Mouse (Mus musculus) embryonic stem cell, embryonic (primary cell): Measurements from ENCODE around the gene Nxpe3.

ENCODE experiments used
- CTCF ChIA-PET, 4 experiments: fragments of 300-600 bp in 2 of 4; fragments of 350-600 bp in 2 of 4; sonication (Branson Sonifier 250); formaldehyde crosslinking; loops; one replicate each; lab custom pipeline; 2022; ENCODE audit warnings: inconsistent platforms in 2 of 4; lab: Charles Lee
- POLR2A ChIA-PET, 4 experiments: fragments of 300-600 bp in 2 of 4; fragments of 350-600 bp in 2 of 4; sonication (Branson Sonifier 250); formaldehyde crosslinking; loops; one replicate each; lab custom pipeline; 2022; ENCODE audit warnings: antibody characterized with exemption in 4 of 4, inconsistent platforms in 1 of 4; lab: Charles Lee

Nxpe3 gene

DNA sequence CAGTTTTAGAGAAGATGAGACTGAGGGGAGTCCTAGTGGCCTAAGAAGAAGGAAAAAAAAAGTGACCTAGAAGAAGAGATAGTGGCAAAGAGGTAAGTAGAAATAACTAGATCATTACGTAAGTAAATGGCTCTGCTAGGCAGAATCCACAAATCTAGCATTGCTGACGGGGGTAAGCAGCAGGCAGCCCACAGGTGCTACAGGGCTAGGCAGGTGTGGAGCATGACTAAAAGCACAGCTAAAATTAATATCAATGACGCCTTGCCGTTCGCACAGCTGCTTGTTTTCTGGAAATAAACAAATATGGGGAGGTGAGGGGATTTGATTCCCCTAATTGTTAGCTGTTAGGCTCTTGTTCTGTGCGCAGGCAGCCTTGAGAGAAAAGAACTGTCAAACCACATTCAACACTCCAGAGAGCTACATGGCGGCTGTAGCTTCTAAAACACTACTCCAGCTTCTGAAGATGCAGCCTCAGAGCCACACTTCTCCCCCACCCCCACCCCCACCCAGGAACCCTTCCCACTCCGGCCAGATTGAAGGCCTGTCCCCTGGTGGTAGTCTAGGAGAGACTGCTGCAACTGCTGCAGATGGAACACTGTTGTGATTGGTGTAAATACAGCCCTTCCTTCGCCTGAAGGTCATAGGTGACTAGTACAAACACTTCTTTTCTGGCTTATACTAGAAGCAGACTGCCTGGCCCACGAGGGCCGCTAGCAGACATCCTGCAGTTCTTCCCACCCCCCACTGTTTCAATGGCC is 71.5 kb downstream of the Nxpe3 start:
- CTCF ChIA-PET: interaction anchor here in 3 of 4 experiments (0.5 to 1.3 kb wide), 3 partner anchors 35 to 181 kb away, joined by 3 to 6 read pairs (median 4); no protein-coding TSS in a partner anchor
- POLR2A ChIA-PET: interaction anchor here (0.6 to 2.5 kb wide), 9 partner anchors 9 to 65 kb away, joined by 3 to 15 read pairs (median 3); partner anchors contain the start of gene Nfkbiz (in 1 of the 4)

DNA sequence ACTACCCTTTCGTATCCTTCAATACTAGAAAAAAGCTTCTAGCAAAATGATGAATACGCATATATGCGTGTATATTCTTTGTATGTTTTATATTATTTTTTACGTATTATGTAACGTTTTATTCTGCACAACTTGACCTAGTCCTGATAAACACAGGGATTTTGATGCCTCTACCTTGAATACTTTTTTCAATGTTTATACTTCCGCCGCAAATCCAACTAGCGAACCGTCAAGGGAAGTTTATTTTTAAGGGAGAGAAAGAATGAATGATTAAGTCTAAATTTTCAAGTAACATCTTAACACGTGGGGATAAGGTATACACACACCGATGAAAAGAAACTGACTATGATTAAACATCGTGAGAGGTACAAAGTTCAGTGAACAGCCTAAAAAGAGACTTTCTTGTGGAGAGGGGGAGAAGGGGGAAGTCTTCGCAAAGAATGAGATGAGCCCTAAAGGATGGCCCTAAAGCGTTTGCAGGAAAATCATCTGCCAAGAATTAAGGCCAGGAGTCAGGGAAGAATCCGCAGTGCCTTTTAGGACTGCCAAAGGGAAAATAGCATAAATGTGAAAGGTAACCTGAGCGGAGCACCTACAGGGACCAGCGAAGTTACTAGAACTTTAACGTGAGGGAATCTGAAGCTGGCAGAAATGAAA is 72.2 kb downstream of the Nxpe3 start:
- POLR2A ChIA-PET: interaction anchor here (0.7 to 2.5 kb wide), 14 partner anchors 9 to 362 kb away, joined by 3 to 15 read pairs (median 4); partner anchors contain the start of gene Nfkbiz (in 1 of the 4)
- CTCF ChIA-PET: interaction anchor here in 3 of 4 experiments (0.6 to 1.3 kb wide), 3 partner anchors 36 to 102 kb away, joined by 4 to 8 read pairs (median 6); no protein-coding TSS in a partner anchor

GRCm38 (mm10) chr16:55821997-55822740 is 72.9 kb downstream of the Nxpe3 start:
- CTCF ChIA-PET: interaction anchor here in 1 of 4 experiments (0.6 kb wide), 1 partner anchor 102 kb away, joined by 8 read pairs; no protein-coding TSS in a partner anchor
- POLR2A ChIA-PET: interaction anchor here (0.7 to 2.5 kb wide), 9 partner anchors 8 to 361 kb away, joined by 3 to 15 read pairs (median 5); partner anchors contain the start of gene Nfkbiz (in 1 of the 4)

GRCm38 (mm10) chr16:55821571-55821981 is 73.5 kb downstream of the Nxpe3 start:
- CTCF ChIA-PET: no interaction called here
- POLR2A ChIA-PET: interaction anchor here in 3 of 4 experiments (0.6 to 2.5 kb wide), 9 partner anchors 8 to 446 kb away, joined by 3 to 15 read pairs (median 6); partner anchors contain the start of gene Nfkbiz (in 1 of the 3)

DNA sequence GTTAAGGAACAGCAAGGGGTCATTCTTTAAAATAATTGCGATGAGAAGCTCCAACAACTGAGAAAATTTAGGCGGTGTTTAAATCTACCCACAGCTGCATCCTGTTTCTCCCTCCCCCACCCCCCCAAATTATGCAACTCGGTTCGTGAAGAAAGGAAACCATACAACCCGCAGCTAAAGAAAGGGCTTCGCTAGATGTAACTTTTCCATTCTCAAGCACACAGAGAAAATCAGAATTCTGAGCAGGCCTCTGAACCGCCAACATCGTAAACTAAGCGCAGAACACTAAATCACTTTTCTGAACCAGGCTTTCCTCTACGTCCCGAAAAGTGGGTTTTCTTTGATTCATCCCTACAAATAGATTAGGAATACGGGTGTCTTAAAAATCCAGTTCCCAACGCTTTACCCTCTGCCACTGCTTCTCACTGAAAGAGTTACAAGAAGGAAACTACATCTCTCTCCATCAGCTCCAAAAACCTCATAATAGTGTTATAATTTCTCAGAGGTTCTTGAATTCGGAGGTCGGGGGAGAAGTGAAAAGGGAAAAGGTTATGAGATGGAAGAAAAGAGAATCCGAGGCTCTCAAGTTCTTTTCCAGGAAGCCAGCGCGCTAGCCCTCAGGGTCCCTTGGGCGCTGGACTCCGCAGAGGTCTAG is 74.0 kb downstream of the Nxpe3 start:
- CTCF ChIA-PET: no interaction called here
- POLR2A ChIA-PET: interaction anchor here in 3 of 4 experiments (0.6 to 1.6 kb wide), 10 partner anchors 7 to 447 kb away, joined by 3 to 12 read pairs (median 4); partner anchors contain the start of gene Nfkbiz (in 1 of the 3)

DNA sequence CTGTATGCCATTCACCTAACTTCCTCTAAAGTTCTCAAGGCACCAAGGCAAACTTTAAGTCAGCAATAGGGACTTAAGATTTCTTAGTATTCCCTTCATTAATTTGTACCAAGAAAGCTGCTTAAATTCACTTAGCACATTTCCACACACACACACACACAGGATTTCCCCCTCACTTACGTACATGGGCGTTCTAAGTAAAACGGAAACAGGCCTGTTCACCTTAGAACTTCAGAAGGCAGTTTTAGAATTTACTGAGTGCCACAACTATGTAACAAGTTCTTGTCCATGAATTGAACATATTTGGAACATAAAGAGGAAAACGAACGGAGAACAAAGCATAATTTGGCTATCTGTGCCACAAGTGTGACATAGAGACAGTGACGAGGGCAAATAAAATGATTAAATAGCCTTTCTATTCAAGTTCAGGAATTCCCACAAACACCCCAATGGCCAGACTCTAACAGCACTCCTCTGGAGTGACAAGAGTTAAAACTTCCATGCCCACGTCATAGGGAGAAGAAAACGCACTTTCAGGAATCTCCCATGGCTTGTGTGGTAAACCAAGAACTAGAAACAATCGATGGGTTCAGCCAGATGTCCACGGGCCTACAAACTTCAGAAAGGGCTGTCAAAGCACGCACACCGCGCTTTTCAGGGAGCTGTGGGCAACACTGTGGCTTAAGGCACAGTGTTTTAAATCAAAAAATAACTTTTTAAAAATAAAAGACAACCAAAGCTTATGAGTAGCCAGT is 74.7 kb downstream of the Nxpe3 start:
- ChIA-PET POLR2A (interaction anchor here in 3 of 4 experiments (0.7 to 1.1 kb wide), 6 partner anchors 9 to 448 kb away, joined by 3 to 12 read pairs (median 4); partner anchors contain the start of gene Nfkbiz (in 1 of the 3)), CTCF (no interaction called here)

- CTCF ChIA-PET: no interaction called here
- POLR2A ChIA-PET: interaction anchor here in 2 of 4 experiments (0.8 to 1.2 kb wide), 3 partner anchors 9 to 25 kb away, joined by 3 read pairs; no protein-coding TSS in a partner anchor
Measured at GRCm38 (mm10) chr16:55819186-55819861, 75.8 kb downstream of the Nxpe3 start.

DNA sequence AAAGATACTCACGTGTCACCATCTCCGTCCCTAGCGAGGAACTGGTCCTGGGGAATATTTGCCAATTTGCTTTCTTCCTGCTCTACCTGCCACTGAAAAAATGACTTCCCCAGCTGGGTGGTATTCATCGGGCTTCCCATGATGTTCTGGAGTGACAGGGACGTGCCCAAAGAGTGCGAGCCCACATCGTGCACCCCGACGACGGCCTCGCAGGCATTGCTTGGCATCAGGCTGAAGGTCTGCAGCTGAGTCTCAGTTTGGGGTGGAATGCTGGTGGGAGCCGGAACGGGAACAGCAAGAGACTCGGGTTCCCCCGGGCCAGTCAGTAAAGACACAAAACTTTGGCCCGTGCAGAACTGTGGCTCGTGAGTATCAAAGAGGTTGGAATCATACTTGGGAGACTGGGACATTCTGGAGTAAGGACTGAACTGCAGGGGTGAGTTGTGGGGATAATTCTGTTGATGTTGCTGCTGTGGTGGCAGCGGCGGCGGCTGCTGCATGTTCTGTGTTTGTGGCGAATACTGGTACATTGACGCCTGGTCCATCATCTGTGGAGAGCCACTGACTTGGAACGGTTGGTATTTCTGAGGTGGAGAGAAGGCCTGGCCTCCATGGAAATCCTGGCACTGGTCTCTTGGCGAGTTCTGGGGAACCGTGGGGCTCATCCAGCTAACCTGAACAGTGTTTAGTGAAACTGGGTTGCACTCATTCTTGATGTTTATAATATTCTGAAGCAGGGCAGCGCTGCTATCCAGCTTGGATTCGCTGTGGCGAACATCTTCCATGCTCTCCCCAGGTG is 77.2 kb downstream of the Nxpe3 start:
- CTCF ChIA-PET: no interaction called here

GRCm38 (mm10) chr16:55816202-55816941 is 78.7 kb downstream of the Nxpe3 start:
- CTCF ChIA-PET: interaction anchor here in 1 of 4 experiments (1.0 kb wide), 1 partner anchor 47 kb away, joined by 8 read pairs; no protein-coding TSS in a partner anchor

More for the DNA sequence above, 77.2 kb downstream of the Nxpe3 start:
- POLR2A ChIA-PET: interaction anchor here in 1 of 4 experiments (0.6 to 1.2 kb wide), 2 partner anchors 8 to 275 kb away, joined by 3 to 5 read pairs; no protein-coding TSS in a partner anchor

GRCm38 (mm10) chr16:55815466-55815865 is 79.6 kb downstream of the Nxpe3 start:
- ChIA-PET CTCF (interaction anchor here in 2 of 4 experiments (0.6 to 1.0 kb wide), 2 partner anchors 48 to 249 kb away, joined by 3 to 8 read pairs; no protein-coding TSS in a partner anchor), POLR2A (interaction anchor here in 3 of 4 experiments (0.5 to 2.1 kb wide), 6 partner anchors 10 to 416 kb away, joined by 3 to 10 read pairs (median 4); partner anchors contain the start of gene Nfkbiz (in 1 of the 3))

More at GRCm38 (mm10) chr16:55816202-55816941, 78.7 kb downstream of the Nxpe3 start:
- POLR2A ChIA-PET: interaction anchor here in 2 of 4 experiments (0.6 to 1.2 kb wide), 2 partner anchors 19 to 22 kb away, joined by 3 to 4 read pairs; no protein-coding TSS in a partner anchor

- ChIA-PET POLR2A (interaction anchor here (0.5 to 2.5 kb wide), 9 partner anchors 8 to 80 kb away, joined by 3 to 15 read pairs (median 5); partner anchors contain the start of genes Nfkbiz (in 1 of the 4) and Nxpe3 (in 1 of the 4)), CTCF (no interaction called here)
Measured at GRCm38 (mm10) chr16:55814686-55815085, 80.4 kb downstream of the Nxpe3 start.

DNA sequence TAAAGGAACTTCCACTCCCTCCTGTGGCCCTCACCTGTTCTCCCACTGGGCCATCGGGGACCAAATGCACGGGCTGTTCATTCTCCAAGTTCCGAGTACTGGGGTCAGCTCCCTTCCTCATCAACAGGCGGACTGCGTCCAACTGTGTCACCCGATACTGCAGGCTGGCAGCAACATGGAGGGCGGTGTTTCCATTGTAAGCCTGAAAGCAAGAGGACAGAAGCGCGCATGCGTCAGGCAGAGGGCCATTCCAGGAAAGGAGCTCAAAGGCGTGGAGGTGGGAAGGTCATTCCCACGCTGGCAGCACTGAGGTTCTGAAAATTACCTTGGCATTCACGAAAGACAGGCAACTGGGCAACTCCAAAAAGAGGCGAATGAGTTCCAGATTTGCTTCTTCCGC is 81.2 kb downstream of the Nxpe3 start:
- POLR2A ChIA-PET: interaction anchor here in 3 of 4 experiments (0.6 to 2.5 kb wide), 10 partner anchors 8 to 160 kb away, joined by 3 to 15 read pairs (median 5); partner anchors contain the start of genes Nfkbiz (in 1 of the 3) and Nxpe3 (in 1 of the 3)
- CTCF ChIA-PET: interaction anchor here in 1 of 4 experiments (1.0 kb wide), 1 partner anchor 50 kb away, joined by 5 read pairs; no protein-coding TSS in a partner anchor

GRCm38 (mm10) chr16:55811792-55812191 is 83.3 kb downstream of the Nxpe3 start:
- CTCF ChIA-PET: no interaction called here
- POLR2A ChIA-PET: interaction anchor here in 1 of 4 experiments (0.6 kb wide), 2 partner anchors 9 to 11 kb away, joined by 3 read pairs; no protein-coding TSS in a partner anchor
